Mouse (Mus musculus): ENCODE measurements around the gene Col4a2.

The Col4a2 gene

GRCm38 (mm10) chr8:11498281-11498680, 185.7 kb downstream of the Col4a2 start:
- DNase-seq, result no peak

Measured in cerebellum, postnatal 25 days (tissue).